Mouse (Mus musculus) brain, embryonic 14.5 days (tissue): ENCODE data around the gene Ptma. TPM values are rescaled to one million over a fixed set of nuclear protein-coding genes. Genes with fewer than 3 reads are reported as not detected.

Experiments used
- DNase-seq: peaks from one replicate; pipeline ENCODE4 v3.0.0-alpha.2; 2011; ENCODE audit warnings: low read depth
- CTCF ChIP-seq: fragments of 200-500 bp; IDR thresholded peaks from 2 replicates; pipeline ENCODE4 v1.5.1; 2012; ENCODE audit warnings: inconsistent platforms, mild to moderate bottlenecking, moderate library complexity, borderline replicate concordance; ENCODE audit not compliant: insufficient read depth, insufficient read length; ENCODE audit errors: extremely low read depth
- POLR2A ChIP-seq: fragments of 200-500 bp; IDR thresholded peaks from 2 replicates; pipeline ENCODE4 v1.6.1; 2012; ENCODE audit warnings: mild to moderate bottlenecking, inconsistent platforms, borderline replicate concordance; ENCODE audit not compliant: poor library complexity, insufficient read depth, insufficient read length, severe bottlenecking; ENCODE audit errors: extremely low read depth
- polyA plus RNA-seq: library from polyadenylated mRNA; depleted of rRNA; stranded (reverse); fragments of >200 nt; gene quantifications from 2 replicates; pipeline ENCODE4 v1.2.3, GENCODE M21; 2012; rRNA removed

Gene Ptma
- polyA plus RNA-seq, 1 experiment: 2,420 TPM

- TF ChIP-seq POLR2A: no peak
- no peak for TF ChIP-seq CTCF
- no peak for DNase-seq
Observed at GRCm38 (mm10) chr1:86569292-86569860, 42.9 kb downstream of the Ptma start.

DNA sequence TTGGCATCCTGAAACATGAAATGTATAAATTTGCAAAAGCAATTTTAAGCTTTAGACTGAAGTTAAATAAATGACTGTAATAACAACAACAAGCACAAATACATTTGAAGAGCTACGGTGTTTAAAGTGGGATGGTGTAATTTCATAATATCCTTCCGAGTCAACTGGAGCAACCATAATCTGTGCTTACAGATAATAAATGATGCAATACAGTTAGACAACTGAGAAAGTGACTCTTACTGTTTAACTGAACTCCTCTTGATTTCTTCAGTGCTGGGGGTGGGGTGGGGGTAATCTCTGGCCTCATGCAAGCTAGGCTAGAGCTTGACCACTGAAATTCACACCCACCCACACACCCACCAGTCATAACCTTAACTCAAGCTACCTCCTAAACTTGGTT is 44.9 kb downstream of the Ptma start:
- TF ChIP-seq CTCF (no peak), POLR2A (no peak)
- no peak for DNase-seq

DNA sequence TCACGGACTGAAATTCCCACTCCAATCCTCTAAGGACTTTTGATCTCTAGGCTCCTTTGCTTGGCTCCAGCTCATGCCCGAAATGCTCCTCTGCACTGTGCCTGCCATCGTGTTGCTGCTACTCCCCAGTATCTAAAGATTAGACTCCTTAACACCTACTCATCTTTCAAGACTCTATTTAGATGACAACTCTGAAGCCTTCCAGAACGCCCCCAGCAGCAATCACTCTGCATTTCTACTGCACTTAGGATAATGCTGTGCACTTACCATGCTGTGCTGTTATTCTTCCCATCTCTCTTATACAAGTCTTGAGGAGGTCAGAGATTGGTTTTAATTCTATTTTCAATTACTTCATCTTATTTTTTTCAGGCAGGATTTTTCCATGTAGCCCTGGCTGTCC is 45.4 kb downstream of the Ptma start:
- no peak for DNase-seq
- TF ChIP-seq CTCF (no peak), POLR2A (no peak)

Other genes starting within 250 kb of the Ptma start
- gene B3gnt7, start 223.9 kb upstream of the Ptma start, polyA plus RNA-seq: 5.6 and 5.8 TPM in 2 replicates
- 42.5 and 135 TPM in 2 replicates for gene Ncl, start 167.3 kb upstream of the Ptma start, polyA plus RNA-seq
- 0.09 and 0.11 TPM in 2 replicates for gene Nmur1, start 100.5 kb upstream of the Ptma start, polyA plus RNA-seq
- gene Tex44, start 100.4 kb upstream of the Ptma start, polyA plus RNA-seq: not detected in 2 replicates
- 82.9 and 89.6 TPM in 2 replicates for gene Pde6d, start 55.9 kb downstream of the Ptma start, polyA plus RNA-seq
- gene Cops7b, start 56.2 kb downstream of the Ptma start, polyA plus RNA-seq: 69.7 and 89.0 TPM in 2 replicates
- gene Nppc, start 143.8 kb downstream of the Ptma start, polyA plus RNA-seq: 3.2 and 6.3 TPM in 2 replicates
- gene Dis3l2, start 177.1 kb downstream of the Ptma start, polyA plus RNA-seq: 37.4 and 39.5 TPM in 2 replicates